Mouse (Mus musculus) G1E-ER4 (cell line): ENCODE data around the gene Plekho2. TPM values are rescaled to one million over a fixed set of nuclear protein-coding genes. Genes with fewer than 3 reads are reported as not detected.

Source experiments
- GATA1 ChIP-seq: IDR thresholded peaks from one replicate; pipeline ENCODE4 v1.8.0; 2012; ENCODE audit warnings: low read length, inconsistent platforms
- polyA plus RNA-seq: library from polyadenylated mRNA; stranded (reverse); fragments of >175 nt; gene quantifications from 2 replicates; pipeline ENCODE4 v1.2.3, GENCODE M21; 2012

Plekho2 gene
- polyA plus RNA-seq, 1 experiment, result 17.8 TPM

DNA sequence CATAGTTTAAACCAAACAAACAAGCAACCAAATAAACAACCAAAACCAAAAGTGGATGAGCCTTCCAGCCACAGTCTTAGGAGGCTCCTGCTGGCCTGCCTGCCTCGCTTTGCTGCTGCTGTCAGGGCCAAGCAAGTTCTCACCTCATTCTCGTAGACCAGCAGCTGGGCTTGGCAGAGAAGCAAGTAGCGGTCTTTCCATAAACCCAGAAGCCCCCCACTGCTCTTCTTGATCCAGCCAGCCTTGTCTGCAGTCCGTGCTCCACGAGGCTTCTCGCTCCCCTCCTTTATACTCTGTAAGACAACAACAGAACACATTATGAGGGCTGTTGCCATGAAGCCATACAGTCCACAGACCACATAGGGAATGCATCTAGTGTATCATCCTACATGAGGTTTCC lies 7.0 kb downstream of the Plekho2 start:
- TF ChIP-seq GATA1, result no peak

DNA sequence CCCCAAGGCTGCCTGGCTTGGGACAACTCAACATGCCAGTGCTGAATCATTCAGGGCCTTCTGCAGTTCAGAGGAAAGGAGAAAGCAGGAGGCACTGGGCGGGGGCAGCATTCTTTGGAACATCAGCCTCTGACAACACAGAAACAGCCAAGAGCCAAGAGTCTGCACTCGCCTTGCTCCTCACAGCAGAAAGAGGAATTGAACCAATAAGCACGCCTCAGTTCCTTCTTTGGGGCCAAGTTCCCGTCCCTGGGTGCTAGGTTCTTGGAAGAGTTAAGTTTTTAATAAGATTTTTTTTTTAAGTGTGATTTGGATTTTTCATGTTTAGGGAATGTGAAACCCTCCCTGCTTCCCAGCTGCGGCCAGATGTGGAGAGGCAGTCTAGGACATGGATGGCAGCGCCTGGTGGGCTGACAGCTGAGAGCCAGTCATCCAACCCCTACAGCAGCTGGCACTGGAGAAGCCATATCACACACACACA lies 10.3 kb downstream of the Plekho2 start:
- no peak for TF ChIP-seq GATA1

DNA sequence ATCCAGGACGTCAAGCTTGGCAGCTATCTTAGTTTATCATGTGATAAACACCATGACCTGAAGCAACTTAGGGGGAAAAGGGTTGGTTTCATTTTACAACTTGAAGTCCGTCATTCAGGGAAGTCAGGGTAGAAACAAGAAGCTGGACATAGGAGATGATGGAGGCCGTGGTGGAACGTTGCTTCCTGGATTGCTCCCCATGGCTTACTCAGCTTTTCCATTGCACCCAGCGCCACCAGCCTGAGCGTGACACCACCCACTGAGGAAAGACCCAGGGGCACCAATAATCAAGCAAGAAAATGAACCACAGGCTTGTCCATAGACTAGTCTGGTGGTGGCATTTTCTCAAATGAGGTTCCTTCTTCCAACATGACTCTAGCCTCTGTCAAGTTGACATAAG lies 11.1 kb downstream of the Plekho2 start:
- TF ChIP-seq GATA1, result no peak

- no peak for TF ChIP-seq GATA1
Measured at GRCm38 (mm10) chr9:65564698-65565097, 15.1 kb downstream of the Plekho2 start.

GRCm38 (mm10) chr9:65563073-65563472 lies 16.8 kb downstream of the Plekho2 start:
- no peak for TF ChIP-seq GATA1

DNA sequence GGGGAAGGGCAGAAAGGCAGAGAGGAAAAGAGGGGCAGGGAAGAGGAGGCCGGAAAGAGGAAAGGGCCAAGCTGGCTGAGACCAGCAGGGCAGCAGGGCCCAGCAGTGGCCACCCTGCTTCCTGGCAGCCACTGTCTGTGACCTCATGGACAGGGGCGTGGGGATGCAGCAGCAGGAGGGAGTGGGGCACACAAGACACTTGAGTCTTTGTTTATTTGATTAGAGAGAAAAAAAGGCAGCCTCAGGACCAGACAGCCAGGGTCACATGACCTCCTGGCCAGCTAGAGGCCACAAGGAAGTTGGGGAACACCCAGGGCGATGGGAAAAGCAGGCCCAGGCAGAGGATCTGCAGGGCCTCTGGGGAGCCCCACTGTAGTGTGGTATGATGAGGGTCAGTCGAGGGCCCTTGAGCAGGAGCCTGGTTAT lies 17.7 kb downstream of the Plekho2 start:
- no peak for TF ChIP-seq GATA1

DNA sequence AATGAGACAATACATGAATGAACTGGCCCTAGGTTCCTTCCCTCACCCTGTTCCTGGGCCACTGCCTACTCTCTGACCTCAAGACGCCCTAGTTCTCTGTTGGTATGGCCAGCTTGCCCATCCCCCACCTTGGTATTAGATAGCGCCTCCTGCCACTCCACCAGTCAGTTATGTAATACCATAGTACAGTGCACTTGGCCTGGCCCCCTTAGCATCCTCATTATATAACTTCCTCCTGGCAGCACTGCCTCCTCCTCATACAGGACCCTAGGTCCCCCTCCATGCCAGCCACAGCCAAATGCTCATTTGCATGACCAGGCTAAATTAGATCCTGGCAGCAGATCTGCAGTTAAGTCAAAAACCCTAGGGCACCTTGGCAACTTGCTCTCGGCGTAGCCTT lies 18.8 kb downstream of the Plekho2 start:
- no peak for TF ChIP-seq GATA1

DNA sequence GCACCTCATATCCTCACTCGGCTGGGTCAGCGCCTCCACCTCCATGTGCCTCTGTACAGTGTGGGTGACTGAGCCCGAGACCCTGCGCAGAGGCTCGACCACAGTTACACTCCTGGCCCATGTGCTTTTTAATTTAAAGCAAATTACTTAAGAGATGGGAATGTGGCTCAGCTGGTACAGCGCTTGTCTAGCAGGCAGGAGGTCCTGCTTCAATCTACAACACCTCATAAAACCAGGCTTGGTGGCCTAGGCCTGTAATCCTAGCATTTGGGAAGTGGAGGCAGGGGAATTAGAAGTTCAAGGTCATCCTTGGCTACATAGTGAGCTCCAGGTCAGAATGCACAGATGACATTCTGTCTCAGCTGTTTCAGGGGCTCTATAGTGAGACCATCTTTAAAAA lies 21.0 kb downstream of the Plekho2 start:
- no peak for TF ChIP-seq GATA1

DNA sequence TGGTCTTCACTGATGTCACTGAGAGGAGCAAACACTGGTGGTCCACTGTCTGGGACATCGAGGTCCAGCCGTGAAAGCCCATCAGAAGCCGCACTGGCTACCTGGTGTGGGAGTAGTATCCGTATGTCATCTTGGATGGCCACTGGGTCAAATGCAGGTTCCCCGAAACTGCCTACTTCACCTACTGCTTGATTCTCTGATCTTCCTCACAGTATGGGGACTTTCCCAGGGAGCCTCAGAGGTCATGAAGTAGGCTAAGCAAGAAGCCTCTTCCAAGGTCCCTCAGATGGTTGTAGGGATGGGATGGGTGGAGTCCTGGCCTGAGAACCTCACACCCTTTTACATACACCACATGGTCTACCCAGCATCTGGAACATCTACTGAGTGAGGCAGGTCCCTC lies 22.9 kb downstream of the Plekho2 start:
- no peak for TF ChIP-seq GATA1

- TF ChIP-seq GATA1, result no peak
Measured at GRCm38 (mm10) chr9:65556349-65556748, 23.5 kb downstream of the Plekho2 start.

- TF ChIP-seq GATA1, result no peak
Measured at GRCm38 (mm10) chr9:65555621-65556020, 24.2 kb downstream of the Plekho2 start.

- TF ChIP-seq GATA1, result peak; percentile 92
Measured at GRCm38 (mm10) chr9:65555001-65555405, 24.8 kb downstream of the Plekho2 start.

GRCm38 (mm10) chr9:65552711-65553110 lies 27.1 kb downstream of the Plekho2 start:
- no peak for TF ChIP-seq GATA1

- TF ChIP-seq GATA1, result no peak
Measured at GRCm38 (mm10) chr9:65552141-65552540, 27.7 kb downstream of the Plekho2 start.

GRCm38 (mm10) chr9:65551035-65551434 lies 28.8 kb downstream of the Plekho2 start:
- no peak for TF ChIP-seq GATA1

DNA sequence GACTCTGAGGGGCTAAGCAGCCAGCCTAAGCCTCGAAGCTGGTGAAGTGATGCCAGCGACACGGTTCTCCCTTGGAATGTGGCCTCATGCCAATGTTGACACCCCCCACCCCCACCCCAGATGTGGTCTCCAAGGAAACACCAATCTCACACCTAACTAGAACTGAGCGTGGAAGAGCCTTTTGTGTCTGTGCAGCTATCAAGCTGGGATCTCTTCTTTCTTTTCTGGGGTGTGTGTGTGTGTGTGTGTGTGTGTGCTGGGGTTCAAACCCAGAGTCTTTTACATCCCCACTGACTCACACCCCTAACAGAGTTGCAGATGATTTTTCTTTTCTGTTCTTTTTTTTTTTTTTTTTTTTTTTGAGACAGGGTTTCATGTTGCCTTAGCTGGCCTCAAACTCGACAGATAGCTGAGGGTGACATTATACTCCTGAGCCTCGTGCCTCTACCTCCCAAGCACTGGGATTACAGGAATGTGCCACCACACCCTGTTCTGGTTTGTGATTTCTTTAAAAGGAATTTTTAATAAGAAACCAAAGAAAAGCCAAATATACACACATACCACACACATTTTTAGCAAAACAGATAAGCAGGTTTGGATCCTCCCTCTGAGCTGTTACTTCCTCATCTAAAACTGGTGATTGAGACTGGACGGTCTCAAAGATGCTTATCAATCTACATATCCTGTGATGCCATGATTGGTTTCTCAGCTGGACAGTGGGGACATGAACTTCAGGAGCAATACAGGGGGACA lies 29.6 kb downstream of the Plekho2 start:
- TF ChIP-seq GATA1, result peak; percentile 61

- no peak for TF ChIP-seq GATA1
Measured at GRCm38 (mm10) chr9:65549643-65550042, 30.2 kb downstream of the Plekho2 start.

DNA sequence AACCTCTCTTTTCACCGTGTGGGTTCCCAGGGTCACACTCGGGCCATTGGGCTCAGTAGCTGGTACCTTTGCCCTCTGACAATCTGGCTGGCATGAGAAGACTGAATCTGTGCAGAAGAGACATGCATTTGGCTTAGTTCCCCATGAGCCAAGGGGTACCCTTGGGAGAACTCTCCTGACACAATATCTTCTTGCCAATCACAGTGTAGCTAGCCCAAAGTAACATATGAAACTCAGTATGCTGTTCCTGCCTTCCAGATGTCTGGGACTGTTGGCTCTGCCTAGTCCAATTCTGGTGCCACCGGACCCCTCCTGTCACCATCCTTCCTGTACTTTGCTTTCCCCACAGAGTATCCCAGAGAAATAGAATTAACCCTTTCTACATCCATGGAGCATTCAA lies 30.7 kb downstream of the Plekho2 start:
- no peak for TF ChIP-seq GATA1

- no peak for TF ChIP-seq GATA1
Measured at GRCm38 (mm10) chr9:65548311-65548710, 31.5 kb downstream of the Plekho2 start.
